Mouse (Mus musculus) cerebellum, adult 2 months (tissue): ENCODE data around the gene Trib2. TPM values are rescaled to one million over a fixed set of nuclear protein-coding genes. Genes with fewer than 3 reads are reported as not detected.
A peak's percentile ranks its signal among the peaks of the same experiment; 100 is the strongest.

Experiments used
- DNase-seq, 2 experiments: peaks; one replicate each; pipeline ENCODE4 v3.0.0; 2021
- H3K27ac ChIP-seq: fragments of 200-500 bp; 2 replicates; pipeline ENCODE4 v1.5.1; 2012; ENCODE audit warnings: low read length, control low read depth, inconsistent platforms; ENCODE audit not compliant: insufficient read depth
- H3K27me3 ChIP-seq: fragments of 200-500 bp; 2 replicates; pipeline ENCODE4 v1.6.1; 2012; ENCODE audit warnings: inconsistent platforms, mild to moderate bottlenecking, low read length, moderate library complexity; ENCODE audit not compliant: control insufficient read depth, insufficient read depth
- H3K4me1 ChIP-seq: fragments of 200-500 bp; 2 replicates; pipeline ENCODE4 v1.6.1; 2011; ENCODE audit warnings: low read length; ENCODE audit not compliant: control insufficient read depth, insufficient read depth
- H3K4me3 ChIP-seq: fragments of 200-500 bp; replicated peaks from 2 replicates; pipeline ENCODE3; 2011; ENCODE audit warnings: mild to moderate bottlenecking, low read depth, low read length, control low read depth; ENCODE audit not compliant: insufficient read depth
- CTCF ChIP-seq: fragments of 200-500 bp; IDR thresholded peaks from 2 replicates; pipeline ENCODE4 v1.5.1; 2011; ENCODE audit warnings: low read depth, mild to moderate bottlenecking, control low read depth, low read length, moderate library complexity, borderline replicate concordance; ENCODE audit not compliant: insufficient read depth
- POLR2A ChIP-seq: fragments of 200-500 bp; IDR thresholded peaks from 2 replicates; pipeline ENCODE4 v1.6.1; 2011; ENCODE audit warnings: low read length, control low read depth, borderline replicate concordance; ENCODE audit not compliant: insufficient read depth
- WGBS: fragments of 180-500 bp; shearing (Covaris S2); methylation state at CpG from one replicate; pipeline ENCODE4 v1.1.7; 2018; 5-methylcytosine and 5-hydroxymethylcytosine counted together
- polyA plus RNA-seq: library from polyadenylated mRNA; depleted of rRNA; stranded (reverse); fragments of >200 nt; gene quantifications from 2 replicates; pipeline ENCODE4 v1.2.3, GENCODE M21; 2012

The Trib2 gene
- polyA plus RNA-seq, 1 experiment, result 29.1 TPM

GRCm38 (mm10) chr12:15828815-15829398 is 12.2 kb upstream of the Trib2 start:
- Histone ChIP-seq H3K4me3 (no peak overlapping the region), H3K4me1 (no peaks in the 10 kb centered on the region), H3K27me3 (no peaks in the 10 kb centered on the region), H3K27ac (no peak overlapping the region)
- 78% methylated on average over 2 of the region's 2 CpGs for WGBS
- DNase-seq, result no peak
- TF ChIP-seq CTCF, result no peak
- no peak for TF ChIP-seq POLR2A

GRCm38 (mm10) chr12:15821019-15821418 is 4.3 kb upstream of the Trib2 start:
- Histone ChIP-seq H3K27me3 (no peaks in the 10 kb centered on the region; the same call in 1 of the 2 replicates), H3K4me3 (no peak overlapping the region), H3K27ac (no peak overlapping the region), H3K4me1 (no peaks in the 10 kb centered on the region)
- DNase-seq, result no peak
- TF ChIP-seq POLR2A (no peak), CTCF (no peak)

GRCm38 (mm10) chr12:15817365-15817764 is 643 bp upstream of the Trib2 start:
- no peaks in the 10 kb centered on the region for H3K4me1 ChIP-seq
- peaks cover 7% of the 10 kb centered on the region; the same call in 1 of the 2 replicates for H3K27me3 ChIP-seq
- no peak for TF ChIP-seq CTCF
- DNase-seq, result peak in 1 of 2 experiments; percentile 15
- WGBS, result 24% methylated on average over 4 of the region's 4 CpGs
- H3K27ac ChIP-seq, result no peak overlapping the region
- H3K4me3 ChIP-seq, result no peak overlapping the region

GRCm38 (mm10) chr12:15816254-15816605 is 492 bp downstream of the Trib2 start:
- Histone ChIP-seq H3K4me1 (no peaks in the 10 kb centered on the region), H3K4me3 (peak overlapping the region; percentile 48), H3K27me3 (peaks cover 7% of the 10 kb centered on the region; the same call in 1 of the 2 replicates), H3K27ac (no peak overlapping the region; the same call in 1 of the 2 replicates)
- no peak for TF ChIP-seq CTCF
- TF ChIP-seq POLR2A, result no peak
- peak; percentile 22 to 47 for DNase-seq
- WGBS, result under 1% methylated on average over 23 of the region's 23 CpGs

GRCm38 (mm10) chr12:15815576-15816253 is 1.0 kb downstream of the Trib2 start:
- DNase-seq, result peak; percentile 29 to 49
- under 1% methylated on average over 49 of the region's 49 CpGs for WGBS

GRCm38 (mm10) chr12:15815170-15815575 is 1.5 kb downstream of the Trib2 start:
- Histone ChIP-seq H3K4me1 (no peaks in the 10 kb centered on the region), H3K27ac (peak overlapping the region; percentile 25; the same call in 1 of the 2 replicates), H3K27me3 (peaks cover 7% of the 10 kb centered on the region; the same call in 1 of the 2 replicates), H3K4me3 (peak overlapping the region; percentile 47)
- WGBS, result 2% methylated on average over 23 of the region's 23 CpGs
- TF ChIP-seq CTCF (no peak), POLR2A (no peak)
- DNase-seq, result peak in 1 of 2 experiments; percentile 33

More at GRCm38 (mm10) chr12:15815576-15816253, 1.0 kb downstream of the Trib2 start:
- Histone ChIP-seq H3K27ac (peak overlapping the region; percentile 25; the same call in 1 of the 2 replicates), H3K4me3 (peak overlapping the region; percentile 48), H3K4me1 (no peaks in the 10 kb centered on the region), H3K27me3 (peaks cover 7% of the 10 kb centered on the region; the same call in 1 of the 2 replicates)
- TF ChIP-seq POLR2A (no peak), CTCF (no peak)

GRCm38 (mm10) chr12:15814249-15815081 is 2.3 kb downstream of the Trib2 start:
- no peaks in the 10 kb centered on the region for H3K4me1 ChIP-seq
- H3K27me3 ChIP-seq, result peaks cover 7% of the 10 kb centered on the region; the same call in 1 of the 2 replicates
- peak overlapping the region; percentile 47 for H3K4me3 ChIP-seq
- WGBS, result 3% methylated on average over 32 of the region's 32 CpGs
- TF ChIP-seq POLR2A (no peak), CTCF (no peak)
- peak overlapping the region; percentile 75; the same call in 1 of the 2 replicates for H3K27ac ChIP-seq
- DNase-seq, result peak; percentile 30 to 40
